Mouse (Mus musculus) testis, adult 2 months (tissue): ENCODE measurements around the gene Zfp687. TPM values are rescaled to one million over a fixed set of nuclear protein-coding genes. Genes with fewer than 3 reads are reported as not detected.

ENCODE experiments used
- H3K27ac ChIP-seq: fragments of 200-500 bp; 2 replicates; pipeline ENCODE4 v1.5.1; 2012; ENCODE audit warnings: low read depth, low read length; ENCODE audit not compliant: control insufficient read depth, insufficient read depth
- H3K27me3 ChIP-seq: fragments of 200-500 bp; 2 replicates; pipeline ENCODE4 v1.6.1; 2012; ENCODE audit warnings: mild to moderate bottlenecking, low read length, moderate library complexity; ENCODE audit not compliant: control insufficient read depth, insufficient read depth
- H3K36me3 ChIP-seq: fragments of 200-500 bp; 2 replicates; pipeline ENCODE4 v1.6.1; 2012; ENCODE audit warnings: mild to moderate bottlenecking, low read length; ENCODE audit not compliant: control insufficient read depth, insufficient read depth
- H3K4me1 ChIP-seq: fragments of 200-500 bp; 2 replicates; pipeline ENCODE4 v1.6.1; 2012; ENCODE audit warnings: low read length; ENCODE audit not compliant: control insufficient read depth, insufficient read depth
- H3K4me3 ChIP-seq: fragments of 200-500 bp; 2 replicates; pipeline ENCODE4 v1.5.1; 2012; ENCODE audit warnings: low read depth, mild to moderate bottlenecking, low read length, moderate library complexity, mixed read lengths; ENCODE audit not compliant: control insufficient read depth
- CTCF ChIP-seq: fragments of 200-500 bp; IDR thresholded peaks from 2 replicates; pipeline ENCODE4 v1.5.1; 2012; ENCODE audit warnings: low read depth, mild to moderate bottlenecking, inconsistent platforms, low read length, moderate library complexity; ENCODE audit not compliant: control insufficient read depth, insufficient read depth, insufficient replicate concordance
- POLR2A ChIP-seq: fragments of 200-500 bp; IDR thresholded peaks from 2 replicates; pipeline ENCODE4 v1.6.1; 2012; ENCODE audit warnings: low read depth, mild to moderate bottlenecking, inconsistent platforms, low read length, moderate library complexity; ENCODE audit not compliant: control insufficient read depth
- polyA plus RNA-seq: library from polyadenylated mRNA; depleted of rRNA; stranded (reverse); fragments of >200 nt; gene quantifications from 2 replicates; pipeline ENCODE4 v1.2.3, GENCODE M21; 2012

Gene Zfp687
- polyA plus RNA-seq, 1 experiment = 43.3 TPM

- H3K36me3 ChIP-seq = no peaks in the 10 kb centered on the region; the same call in 1 of the 2 replicates
- H3K27me3 ChIP-seq = no peaks in the 10 kb centered on the region
- no peak for TF ChIP-seq CTCF
- TF ChIP-seq POLR2A = no peak
- peaks cover 7% of the 10 kb centered on the region for H3K4me1 ChIP-seq
- peak overlapping the region; percentile 94 for H3K27ac ChIP-seq
- peak overlapping the region; percentile 91 for H3K4me3 ChIP-seq
These were observed 1.3 kb upstream of the Zfp687 start for GRCm38 (mm10) chr3:95016532-95017056.

GRCm38 (mm10) chr3:95015891-95016531 is 763 bp upstream of the Zfp687 start:
- TF ChIP-seq POLR2A (no peak; the same call in 1 of the 2 replicates), CTCF (peak; percentile 1; the same call in 1 of the 2 replicates)
- Histone ChIP-seq H3K4me3 (peak overlapping the region; percentile 91), H3K4me1 (peaks cover 7% of the 10 kb centered on the region)

DNA sequence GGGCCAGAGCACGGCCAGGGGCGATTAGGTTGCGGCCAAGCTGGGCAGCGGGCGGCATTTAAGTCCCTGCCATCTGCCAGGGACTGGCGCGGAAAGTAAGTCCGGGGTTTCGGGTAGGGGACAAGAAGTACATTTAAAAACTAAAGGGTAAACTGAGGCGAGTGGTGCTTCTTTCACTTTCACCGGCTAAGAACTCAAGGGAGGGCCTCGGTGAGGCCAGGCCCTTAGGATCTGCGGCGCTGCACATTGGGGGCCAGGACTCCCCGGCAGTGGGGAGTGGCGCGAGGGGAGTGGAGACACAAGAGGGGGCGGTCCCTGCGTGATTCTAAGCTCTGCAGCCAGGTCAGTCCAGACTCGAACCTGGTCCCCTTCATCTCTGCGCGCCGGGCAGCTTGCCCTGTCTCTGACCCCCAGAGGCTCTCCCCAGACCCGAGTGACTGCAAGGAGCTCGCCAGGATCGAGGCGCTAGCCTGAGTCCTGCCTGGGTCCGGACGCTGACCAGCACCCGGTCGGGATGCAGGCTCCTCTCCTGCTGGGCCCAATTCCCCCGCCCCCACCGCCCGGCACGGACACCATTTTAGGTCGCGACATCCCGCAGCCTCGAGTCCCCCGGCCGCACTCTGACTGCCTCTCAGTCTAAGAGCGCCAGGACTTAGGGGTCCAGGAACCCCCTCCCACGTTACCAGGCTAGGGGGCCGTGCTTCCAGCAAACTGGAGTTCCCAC is 658 bp downstream of the Zfp687 start:
- Histone ChIP-seq H3K4me1 (peaks cover 7% of the 10 kb centered on the region), H3K4me3 (peak overlapping the region; percentile 91), H3K27ac (peak overlapping the region; percentile 97), H3K27me3 (no peaks in the 10 kb centered on the region), H3K36me3 (no peaks in the 10 kb centered on the region; the same call in none of the 2 replicates)
- TF ChIP-seq CTCF = no peak
- no peak for TF ChIP-seq POLR2A

More at GRCm38 (mm10) chr3:95015891-95016531, 763 bp upstream of the Zfp687 start:
- Histone ChIP-seq H3K27ac (peak overlapping the region; percentile 94), H3K27me3 (no peaks in the 10 kb centered on the region), H3K36me3 (no peaks in the 10 kb centered on the region; the same call in 1 of the 2 replicates)

GRCm38 (mm10) chr3:95013699-95014427 is 1.4 kb downstream of the Zfp687 start:
- no peaks in the 10 kb centered on the region for H3K27me3 ChIP-seq
- no peak overlapping the region for H3K27ac ChIP-seq
- H3K36me3 ChIP-seq = no peaks in the 10 kb centered on the region; the same call in none of the 2 replicates
- no peak for TF ChIP-seq POLR2A
- TF ChIP-seq CTCF = no peak
- H3K4me1 ChIP-seq = peaks cover 7% of the 10 kb centered on the region
- H3K4me3 ChIP-seq = peak overlapping the region; percentile 91

DNA sequence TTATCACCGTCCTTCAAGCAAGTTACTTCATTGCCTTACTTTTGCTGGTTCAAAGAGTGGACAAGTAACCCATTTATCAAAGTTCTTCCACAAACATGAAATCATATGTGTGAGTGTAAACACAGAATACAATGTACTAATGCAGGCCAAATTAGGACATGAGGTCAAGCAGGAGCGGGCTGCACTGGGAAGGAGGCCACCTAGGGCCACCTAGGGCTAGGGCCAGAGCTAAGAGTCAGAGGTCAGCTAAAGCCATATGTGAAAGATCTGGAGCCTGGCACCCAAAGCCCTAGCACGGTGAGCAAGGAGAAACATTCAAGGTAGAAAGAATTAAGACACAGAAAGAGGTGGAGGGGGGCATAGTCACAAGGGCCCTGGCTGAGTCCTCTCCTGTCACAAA is 2.3 kb downstream of the Zfp687 start:
- no peaks in the 10 kb centered on the region; the same call in none of the 2 replicates for H3K36me3 ChIP-seq
- TF ChIP-seq CTCF (no peak), POLR2A (no peak)

GRCm38 (mm10) chr3:95010396-95010795 is 4.9 kb downstream of the Zfp687 start:
- Histone ChIP-seq H3K4me1 (peaks cover 7% of the 10 kb centered on the region), H3K27me3 (no peaks in the 10 kb centered on the region), H3K27ac (no peak overlapping the region), H3K4me3 (no peak overlapping the region), H3K36me3 (peaks cover 1% of the 10 kb centered on the region)
- no peak for TF ChIP-seq CTCF
- no peak for TF ChIP-seq POLR2A

More for the DNA sequence above, 2.3 kb downstream of the Zfp687 start:
- Histone ChIP-seq H3K4me3 (no peak overlapping the region), H3K27ac (no peak overlapping the region), H3K27me3 (no peaks in the 10 kb centered on the region), H3K4me1 (peaks cover 7% of the 10 kb centered on the region)
